Mouse (Mus musculus): Measurements from ENCODE around the gene Phb2. TPM values are rescaled to one million over a fixed set of nuclear protein-coding genes. Genes with fewer than 3 reads are reported as not detected.
"Not testable (repeated sequence)": the region's sequence is repeated elsewhere in the genome, so short reads cannot be mapped to it uniquely, and the experiment has no call there.

Gene Phb2
- total RNA-seq, 2 experiments from 2014 or later = 133 to 144 TPM

- DNase-seq (ENCODE audit: low spot score in 2 of 2); intact Hi-C loops (cut with DNase I): not testable (repeated sequence)
These were observed 25.5 kb upstream of the Phb2 start for GRCm38 (mm10) chr6:124686644-124687043.

GRCm38 (mm10) chr6:124688151-124688758 is 23.9 kb upstream of the Phb2 start:
- intact Hi-C loops (cut with DNase I) = no loop called here
- no peak for DNase-seq (ENCODE audit: low spot score in 2 of 2)

DNA sequence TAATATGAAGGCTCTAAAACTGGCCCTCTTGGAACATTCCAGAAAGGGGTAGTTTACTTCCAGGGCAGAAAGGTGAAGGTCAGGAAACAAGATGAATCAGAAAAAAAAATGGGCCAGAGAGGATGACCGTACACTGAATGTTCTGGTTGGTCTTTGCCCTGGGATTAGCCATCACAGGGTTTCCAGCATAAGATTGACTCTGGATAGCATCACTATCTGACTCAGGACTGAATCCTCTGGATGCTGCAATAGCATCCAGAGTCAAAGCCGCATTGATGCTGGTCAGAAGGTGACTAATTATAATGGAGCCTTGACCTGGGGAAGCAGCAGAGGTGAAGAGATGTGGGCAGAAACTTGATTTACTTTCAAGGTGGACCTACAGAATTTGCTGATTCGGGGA is 23.1 kb upstream of the Phb2 start:
- intact Hi-C loops (cut with DNase I) = no loop called here
- no peak for DNase-seq (ENCODE audit: low spot score in 2 of 2)

DNA sequence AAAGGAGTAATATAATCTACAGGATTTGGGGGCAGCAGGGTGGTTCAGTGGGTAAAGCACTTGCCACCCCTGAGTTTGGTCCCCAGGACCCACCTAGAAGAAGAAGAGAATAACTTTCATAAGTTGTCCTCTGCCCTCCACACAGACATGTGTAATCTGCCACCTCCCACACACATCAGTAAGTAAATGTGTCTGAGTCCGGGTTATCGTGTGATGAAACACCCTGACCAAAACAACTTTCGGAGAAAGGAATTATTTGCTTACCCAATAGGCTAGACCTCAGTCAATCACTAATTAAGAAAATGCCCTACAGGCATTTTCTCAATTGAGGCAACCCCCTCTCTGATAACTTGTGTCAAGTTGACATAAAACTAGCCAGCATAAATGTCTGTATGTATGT is 21.6 kb upstream of the Phb2 start:
- no peak for DNase-seq (ENCODE audit: low spot score in 2 of 2)

GRCm38 (mm10) chr6:124693243-124693981 is 18.7 kb upstream of the Phb2 start:
- intact Hi-C loops (cut with DNase I) = no loop called here
- DNase-seq (ENCODE audit: low spot score in 2 of 2) = no peak

More for the DNA sequence above, 21.6 kb upstream of the Phb2 start:
- intact Hi-C loops (cut with DNase I) = no loop called here

GRCm38 (mm10) chr6:124694166-124694955 is 17.8 kb upstream of the Phb2 start:
- peak; percentile 69 to 74 for DNase-seq (ENCODE audit: low spot score in 2 of 2)
- intact Hi-C loops (cut with DNase I) = no loop called here

- DNase-seq (ENCODE audit: low spot score in 2 of 2) = no peak
- intact Hi-C loops (cut with DNase I) = no loop called here
These were observed 15.5 kb upstream of the Phb2 start for GRCm38 (mm10) chr6:124696441-124697150.

GRCm38 (mm10) chr6:124698751-124699150 is 13.4 kb upstream of the Phb2 start:
- intact Hi-C loops (cut with DNase I) = no loop called here

GRCm38 (mm10) chr6:124699366-124699765 is 12.8 kb upstream of the Phb2 start:
- no peak for DNase-seq (ENCODE audit: low spot score in 2 of 2)
- intact Hi-C loops (cut with DNase I) = no loop called here

More at GRCm38 (mm10) chr6:124698751-124699150, 13.4 kb upstream of the Phb2 start:
- no peak for DNase-seq (ENCODE audit: low spot score in 2 of 2)

DNA sequence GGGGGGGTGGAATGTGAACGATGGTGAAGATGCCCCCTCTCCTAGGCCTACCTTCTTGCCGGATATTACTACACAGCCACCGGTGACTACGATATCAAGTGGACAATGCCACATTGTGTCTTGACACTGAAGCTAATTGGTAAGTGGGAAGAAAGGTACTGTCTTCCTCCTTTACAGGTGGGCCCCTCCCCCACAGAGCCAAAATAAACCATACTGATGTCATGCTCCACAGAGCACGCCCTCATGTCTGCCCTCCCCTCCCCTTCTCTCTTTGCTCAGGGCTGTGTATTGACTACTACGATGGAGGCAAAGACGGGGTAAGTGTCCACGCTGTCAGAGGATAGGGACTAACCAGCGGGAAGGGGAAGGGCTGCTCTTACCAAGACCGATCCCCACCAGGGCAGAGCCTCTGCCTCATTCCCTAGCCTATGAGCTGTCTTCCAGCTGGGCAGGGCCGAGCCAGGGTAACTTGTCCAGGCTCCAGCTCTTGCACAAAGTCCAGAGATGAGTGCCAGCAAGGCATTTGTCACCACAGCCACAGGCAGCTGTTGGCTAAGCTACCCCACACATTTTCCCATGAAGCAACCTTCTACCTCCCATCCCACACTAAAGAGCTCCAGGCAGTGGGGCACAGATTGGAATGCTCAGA is 12.1 kb upstream of the Phb2 start:
- peak; percentile 35 to 68 for DNase-seq (ENCODE audit: low spot score in 2 of 2)
- intact Hi-C loops (cut with DNase I) = loop anchor here (5.0 kb wide), 1 partner anchor 42 kb away; the partner anchor contains the start of gene Grcc10

GRCm38 (mm10) chr6:124701338-124701737 is 10.8 kb upstream of the Phb2 start:
- DNase-seq (ENCODE audit: low spot score in 2 of 2) = peak in 1 of 2 experiments; percentile 38
- intact Hi-C loops (cut with DNase I) = loop anchor here (5.0 kb wide), 1 partner anchor 41 kb away; the partner anchor contains the start of gene Grcc10

- intact Hi-C loops (cut with DNase I) = loop anchor here (2.0 to 5.0 kb wide), 2 partner anchors 39 to 40 kb away; partner anchors contain the start of genes Grcc10 and Lpcat3
- no peak for DNase-seq (ENCODE audit: low spot score in 2 of 2)
These were observed 9.9 kb upstream of the Phb2 start for GRCm38 (mm10) chr6:124702102-124702783.

DNA sequence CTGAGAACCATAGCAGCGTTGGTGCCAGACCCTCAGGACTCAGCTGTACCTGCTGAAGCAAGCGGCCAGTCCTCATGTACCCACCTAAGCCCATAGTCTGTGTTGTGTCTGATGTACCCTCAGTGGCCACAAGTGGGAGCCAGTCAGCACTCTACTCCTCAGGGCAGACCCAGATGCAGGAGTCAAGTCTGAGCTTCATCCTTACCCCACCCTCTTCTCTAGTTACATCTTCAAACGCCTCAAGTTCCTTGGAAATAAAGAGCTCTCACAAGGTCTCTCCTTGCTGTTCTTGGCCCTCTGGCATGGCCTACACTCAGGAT is 9.4 kb upstream of the Phb2 start:
- intact Hi-C loops (cut with DNase I) = loop anchor here (2.0 to 5.0 kb wide), 2 partner anchors 40 kb away; partner anchors contain the start of genes Grcc10 and Lpcat3
- DNase-seq (ENCODE audit: low spot score in 2 of 2) = peak; percentile 80 to 81

- no peak for DNase-seq (ENCODE audit: low spot score in 2 of 2)
- intact Hi-C loops (cut with DNase I) = loop anchor here (2.0 to 5.0 kb wide), 2 partner anchors 39 to 41 kb away; partner anchors contain the start of genes Grcc10 and Lpcat3
These were observed 8.3 kb upstream of the Phb2 start for GRCm38 (mm10) chr6:124703789-124704188.

DNA sequence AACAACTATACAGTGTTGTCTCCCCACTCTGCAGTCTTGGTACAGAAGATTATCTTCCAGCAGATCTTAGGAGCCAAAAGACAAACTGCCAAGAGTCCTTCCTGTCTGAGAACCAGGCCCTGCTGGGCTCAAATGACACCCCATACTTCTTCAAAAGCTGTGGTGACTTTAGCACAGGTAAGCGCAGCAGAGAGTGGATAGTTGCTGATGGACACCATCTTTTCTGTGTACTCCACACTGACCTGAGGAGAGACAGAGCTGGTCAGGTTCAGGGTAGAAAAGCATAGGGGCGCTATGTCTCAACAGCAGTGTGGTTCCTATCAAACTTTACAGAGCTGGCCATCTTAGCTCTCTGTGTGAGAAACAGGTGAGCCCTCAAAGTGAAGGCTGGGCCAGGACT is 7.7 kb upstream of the Phb2 start:
- intact Hi-C loops (cut with DNase I) = loop anchor here (5.0 kb wide), 1 partner anchor 38 kb away; the partner anchor contains the start of gene Grcc10
- no peak for DNase-seq (ENCODE audit: low spot score in 2 of 2)

DNA sequence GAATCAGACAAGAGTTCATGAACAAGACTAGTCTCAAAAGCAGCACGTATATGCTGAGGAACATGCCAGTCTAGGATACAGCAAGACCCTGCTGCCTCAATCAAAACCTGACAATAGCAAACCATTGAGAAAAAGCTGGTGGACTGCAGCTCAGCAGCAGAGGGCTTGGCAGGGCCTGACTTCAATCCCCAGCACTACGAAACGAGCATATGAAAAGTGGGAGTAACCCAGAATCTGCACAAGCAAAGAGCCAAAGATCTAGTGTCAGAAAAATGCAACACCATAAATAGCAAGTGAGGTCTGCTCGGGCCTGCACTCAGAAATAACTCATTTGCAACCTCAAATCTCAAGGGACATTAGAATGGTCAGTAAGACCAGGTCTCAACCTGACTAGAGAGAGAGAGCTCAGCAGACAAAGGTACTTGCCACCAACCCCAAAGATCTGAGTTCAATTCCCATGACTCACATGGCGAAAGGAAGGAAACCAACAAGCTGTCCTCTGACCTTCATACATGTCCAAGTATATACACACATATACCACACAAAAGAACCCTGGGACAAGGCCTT is 6.0 kb upstream of the Phb2 start:
- intact Hi-C loops (cut with DNase I) = no loop called here
- no peak for DNase-seq (ENCODE audit: low spot score in 2 of 2)

DNA sequence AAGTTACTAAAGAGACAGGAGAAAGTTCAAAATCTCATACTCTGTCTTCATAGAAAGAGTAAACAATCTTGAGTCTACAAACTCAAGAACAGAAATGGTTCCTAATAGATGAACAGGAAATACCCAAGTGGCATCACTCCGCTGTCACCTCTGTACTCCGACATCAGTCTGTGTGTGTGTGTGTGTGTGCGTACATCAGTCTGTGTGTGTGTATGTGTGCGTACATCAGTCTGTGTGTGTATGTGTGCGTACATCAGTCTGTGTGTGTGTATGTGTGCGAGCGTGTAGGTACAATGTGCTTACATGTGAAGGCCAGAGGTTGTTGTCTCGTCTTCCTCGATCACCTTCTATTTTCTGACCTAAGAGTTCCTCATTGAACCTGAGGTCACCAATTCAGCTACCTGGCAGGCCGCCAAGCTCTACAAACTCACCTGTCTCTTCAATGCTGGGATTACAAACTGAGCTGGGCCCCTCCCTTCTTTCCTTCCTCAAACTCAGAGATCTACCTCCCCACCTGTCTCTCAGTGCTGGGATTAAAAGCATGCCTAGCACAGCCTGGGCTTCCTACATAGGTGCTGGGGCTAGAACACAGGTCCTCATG is 3.7 kb upstream of the Phb2 start:
- DNase-seq (ENCODE audit: low spot score in 2 of 2) = no peak
- intact Hi-C loops (cut with DNase I) = no loop called here

Data from left cerebral cortex, postnatal 14 days (tissue).